Mouse (Mus musculus) 3T3-L1 (cell line): Measurements from ENCODE around the gene Sgpl1.

Experiments used
- DNase-seq: peaks from one replicate; pipeline ENCODE4 v3.0.0-alpha.2; 2015; ENCODE audit warnings: low read depth, low spot score

Gene Sgpl1

GRCm38 (mm10) chr10:61147157-61148040 is at the start of gene Sgpl1:
Sgpl1 (minus strand) TSS chr10:61147703.
- peak; percentile 83 for DNase-seq

GRCm38 (mm10) chr10:61195718-61196291 is 48.3 kb upstream of the Sgpl1 start:
- no peak for DNase-seq

- DNase-seq, result no peak
Observed at GRCm38 (mm10) chr10:61195216-61195615, 47.7 kb upstream of the Sgpl1 start.

GRCm38 (mm10) chr10:61194611-61195010 is 47.1 kb upstream of the Sgpl1 start:
- DNase-seq, result no peak

GRCm38 (mm10) chr10:61188010-61188409 is 40.5 kb upstream of the Sgpl1 start:
- DNase-seq, result no peak

- no peak for DNase-seq
Observed at GRCm38 (mm10) chr10:61187001-61187400, 39.5 kb upstream of the Sgpl1 start.

GRCm38 (mm10) chr10:61179927-61180326 is 32.4 kb upstream of the Sgpl1 start:
- DNase-seq, result no peak

- no peak for DNase-seq
Observed at GRCm38 (mm10) chr10:61178687-61179086, 31.2 kb upstream of the Sgpl1 start.

- no peak for DNase-seq
Observed at GRCm38 (mm10) chr10:61177751-61178150, 30.2 kb upstream of the Sgpl1 start.

- DNase-seq, result no peak
Observed at GRCm38 (mm10) chr10:61176221-61176790, 28.8 kb upstream of the Sgpl1 start.

GRCm38 (mm10) chr10:61175442-61176204 is 28.1 kb upstream of the Sgpl1 start:
- peak; percentile 57 for DNase-seq

- DNase-seq, result no peak
Observed at GRCm38 (mm10) chr10:61174711-61175441, 27.4 kb upstream of the Sgpl1 start.

GRCm38 (mm10) chr10:61172496-61172895 is 25.0 kb upstream of the Sgpl1 start:
- DNase-seq, result no peak

GRCm38 (mm10) chr10:61171654-61172053 is 24.2 kb upstream of the Sgpl1 start, which contains the start of gene Tbata:
Tbata (plus strand) TSS chr10:61171954.
- DNase-seq, result no peak

- no peak for DNase-seq
Observed at GRCm38 (mm10) chr10:61168393-61168792, 20.9 kb upstream of the Sgpl1 start.

- no peak for DNase-seq
Observed at GRCm38 (mm10) chr10:61167333-61168096, 20.0 kb upstream of the Sgpl1 start.

GRCm38 (mm10) chr10:61162366-61162765 is 14.9 kb upstream of the Sgpl1 start:
- DNase-seq, result no peak

- DNase-seq, result peak; percentile 53
Observed at GRCm38 (mm10) chr10:61160671-61161070, 13.2 kb upstream of the Sgpl1 start.

- no peak for DNase-seq
Observed at GRCm38 (mm10) chr10:61160089-61160488, 12.6 kb upstream of the Sgpl1 start.

GRCm38 (mm10) chr10:61158594-61158993 is 11.1 kb upstream of the Sgpl1 start:
- no peak for DNase-seq
